Mouse (Mus musculus) bone marrow, adult 2 months (tissue): ENCODE measurements at regions not wholly inside any gene's neighbourhood (a gene's known extent, or its start where the extent isn't known, plus 50 kb on each side); places are given as distances from the start of the nearest gene placed in this dataset.

ENCODE experiments used
- CTCF ChIP-seq: fragments of 200-500 bp; IDR thresholded peaks from 2 replicates; pipeline ENCODE4 v1.5.1; 2011; ENCODE audit warnings: low read length, control low read depth; ENCODE audit not compliant: control insufficient read depth, insufficient read depth
- POLR2A ChIP-seq: fragments of 200-500 bp; IDR thresholded peaks from 2 replicates; pipeline ENCODE4 v1.6.1; 2011; ENCODE audit warnings: low read depth, mild to moderate bottlenecking, control low read depth, low read length, borderline replicate concordance; ENCODE audit not compliant: control insufficient read depth

DNA sequence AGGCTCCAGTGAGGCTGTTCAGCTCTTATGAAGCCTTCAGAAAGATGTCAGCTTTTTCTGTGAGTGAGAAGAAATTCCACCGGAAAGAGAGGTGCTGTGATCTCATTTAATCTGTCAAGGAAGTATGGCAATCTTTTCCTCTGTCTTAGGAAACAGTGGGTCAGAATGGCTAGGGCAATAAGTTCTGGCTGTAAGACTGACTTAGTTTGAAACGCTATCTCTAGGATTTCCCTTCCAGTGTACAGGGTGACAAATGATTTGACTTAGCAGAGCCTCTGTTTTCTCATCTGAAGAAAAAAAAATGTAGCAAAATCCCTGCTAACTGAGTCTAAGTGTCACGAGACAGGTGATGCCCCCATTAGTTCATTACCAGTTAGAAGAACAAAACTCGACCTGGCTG, 181.1 kb downstream of the Csl start:
- TF ChIP-seq POLR2A (no peak), CTCF (no peak)
